Mouse (Mus musculus) spleen, postnatal 36 days (tissue): ENCODE measurements at regions not wholly inside any gene's neighbourhood (a gene's known extent, or its start where the extent isn't known, plus 50 kb on each side); places are given as distances from the start of the nearest gene placed in this dataset.

Source experiments
- DNase-seq, 2 experiments: peaks; one replicate each; pipeline ENCODE4 v3.0.0; 2022; ENCODE audit warnings: low spot score in 2 of 2, mixed read lengths in 1 of 2

GRCm38 (mm10) chr6:143287322-143287721 lies 120.3 kb downstream of the Etnk1 start:
- DNase-seq: no peak

DNA sequence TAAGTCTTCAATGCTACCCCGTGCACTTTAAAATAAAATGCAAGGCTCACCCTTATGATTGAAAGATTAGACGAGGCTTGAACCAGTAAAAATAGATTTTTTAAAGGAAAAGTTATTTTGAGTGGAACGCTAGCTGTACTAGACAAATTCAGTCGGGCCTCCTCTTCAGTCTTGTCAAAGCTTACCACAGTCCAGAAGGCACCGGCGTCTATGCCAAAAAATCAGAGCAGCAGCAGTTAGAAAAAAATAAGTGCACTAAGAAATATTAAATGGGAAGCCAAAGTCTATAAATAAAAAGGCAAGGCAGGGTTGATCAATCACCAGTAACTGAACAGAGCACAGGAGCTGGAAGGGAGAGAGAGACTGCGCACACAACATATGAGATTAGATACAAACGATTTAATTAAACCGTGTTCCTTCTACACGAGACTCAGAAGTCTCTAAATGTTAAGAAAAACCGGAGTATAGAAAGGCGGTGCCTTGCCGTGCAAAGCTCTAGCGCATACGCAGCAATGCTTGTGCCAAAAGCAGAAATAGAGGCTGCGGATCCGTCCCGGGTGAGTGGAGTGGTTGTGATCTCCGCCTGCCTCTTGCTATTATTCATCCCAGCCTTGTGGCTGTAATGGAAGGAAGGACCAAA lies 121.6 kb downstream of the Etnk1 start:
- DNase-seq: no peak

GRCm38 (mm10) chr6:143293648-143294047 lies 126.6 kb downstream of the Etnk1 start:
- no peak for DNase-seq

GRCm38 (mm10) chr6:143298391-143298790 lies 131.4 kb downstream of the Etnk1 start:
- no peak for DNase-seq

GRCm38 (mm10) chr6:143301414-143301813 lies 134.4 kb downstream of the Etnk1 start:
- DNase-seq: no peak

GRCm38 (mm10) chr6:143307327-143307726 lies 140.3 kb downstream of the Etnk1 start:
- peak in 1 of 2 experiments; percentile 21 for DNase-seq

- no peak for DNase-seq
These were observed 148.8 kb downstream of the Etnk1 start for GRCm38 (mm10) chr6:143315859-143316258.

DNA sequence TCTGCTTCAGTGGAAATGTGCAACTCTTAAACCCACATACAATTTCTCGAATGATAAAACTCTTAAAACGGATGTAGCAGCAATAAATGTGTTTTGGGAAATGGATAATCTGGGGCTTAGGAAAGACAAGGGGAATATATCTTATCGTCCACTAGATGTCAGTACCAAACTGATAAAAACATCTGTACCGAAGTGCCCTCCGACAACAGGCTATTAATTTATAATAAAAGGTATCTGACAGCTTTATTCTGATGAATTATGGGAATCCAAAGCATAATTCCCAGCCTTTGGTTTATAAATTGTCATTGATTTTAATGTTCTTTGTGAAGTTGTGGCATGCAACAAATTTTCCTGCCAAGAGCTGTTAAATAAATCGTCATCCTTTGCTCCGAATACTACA lies 153.4 kb downstream of the Etnk1 start:
- no peak for DNase-seq

DNA sequence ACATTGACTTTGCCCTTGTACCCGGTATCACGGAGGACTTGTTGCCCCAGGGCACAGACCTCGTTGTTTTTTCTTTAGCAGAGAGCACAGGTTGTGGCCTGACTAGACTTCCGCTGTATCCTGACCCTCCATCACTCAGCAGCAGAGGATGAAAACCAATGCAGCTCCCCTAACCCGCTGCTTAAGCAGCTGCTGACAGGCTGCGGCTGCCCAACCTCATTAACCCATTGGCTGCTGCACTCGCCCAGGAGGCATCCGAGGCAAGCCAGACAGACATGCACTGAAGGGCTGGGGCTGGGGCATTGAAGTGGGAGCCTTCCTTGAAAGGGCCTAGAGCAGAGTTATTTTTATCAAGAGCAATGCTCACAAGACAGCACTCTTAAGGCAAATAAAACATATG lies 157.6 kb downstream of the Etnk1 start:
- no peak for DNase-seq

- peak; percentile 14 to 33 for DNase-seq
These were observed 160.1 kb downstream of the Etnk1 start for GRCm38 (mm10) chr6:143326956-143327722.

- no peak for DNase-seq
These were observed 160.8 kb downstream of the Etnk1 start for GRCm38 (mm10) chr6:143327788-143328187.

DNA sequence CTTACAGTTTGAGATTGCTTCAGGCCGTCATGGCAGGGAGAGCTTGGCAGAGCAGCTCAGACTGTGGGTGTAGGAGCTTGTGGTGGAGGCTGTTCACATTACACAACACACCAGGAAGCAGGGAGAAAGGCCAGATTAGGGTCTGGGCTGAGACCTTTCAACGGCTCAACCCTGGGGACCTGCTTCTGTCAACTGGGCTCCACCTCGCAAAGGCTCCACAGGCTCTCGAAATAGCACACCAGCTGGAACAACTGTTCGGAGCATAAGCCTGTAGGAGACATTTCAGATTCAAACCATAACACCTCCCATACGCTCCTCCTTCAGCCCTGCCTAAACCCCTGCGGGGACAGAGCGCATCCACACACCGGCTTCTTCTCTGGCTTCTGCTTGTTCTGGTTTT lies 161.2 kb downstream of the Etnk1 start:
- DNase-seq: no peak

GRCm38 (mm10) chr6:143329096-143329495 lies 162.1 kb downstream of the Etnk1 start:
- no peak for DNase-seq

DNA sequence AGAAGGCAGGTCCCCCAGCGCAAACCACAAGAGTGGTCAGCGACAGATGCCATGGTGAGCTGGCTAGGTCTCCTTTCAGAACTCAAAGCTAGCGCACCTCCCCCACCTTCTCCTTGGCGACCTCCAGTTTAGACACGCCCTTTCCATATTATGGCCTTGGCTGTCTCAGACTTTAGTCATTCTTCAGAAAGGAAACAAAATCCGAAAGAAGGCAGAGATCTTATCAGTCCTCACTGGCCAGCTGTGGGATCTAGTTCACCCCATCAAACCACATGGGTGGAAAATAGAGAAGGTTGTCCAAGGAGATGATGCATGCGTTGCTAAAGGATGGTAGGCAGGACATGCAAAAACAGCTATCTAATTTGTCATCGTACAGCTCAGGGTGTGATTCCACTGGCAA lies 166.5 kb downstream of the Etnk1 start:
- no peak for DNase-seq

DNA sequence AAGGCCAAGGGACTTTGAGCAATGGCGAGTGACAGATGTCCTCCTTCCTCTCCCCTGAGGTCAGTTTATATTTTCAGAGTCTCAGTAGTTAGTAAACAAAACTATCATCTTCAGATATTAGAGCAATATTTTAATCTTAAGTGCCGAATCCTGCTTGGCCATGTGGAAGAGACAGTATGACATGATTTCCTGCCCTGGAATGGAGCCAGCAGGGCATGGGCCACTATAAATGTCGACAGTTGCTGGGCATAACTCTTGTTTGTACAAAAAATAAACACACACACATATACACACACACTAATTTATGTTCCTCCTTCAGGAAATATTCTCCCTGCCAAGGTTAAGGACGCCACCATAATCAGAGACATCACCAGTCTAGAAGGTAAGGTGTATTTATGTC lies 169.6 kb downstream of the Etnk1 start:
- no peak for DNase-seq

DNA sequence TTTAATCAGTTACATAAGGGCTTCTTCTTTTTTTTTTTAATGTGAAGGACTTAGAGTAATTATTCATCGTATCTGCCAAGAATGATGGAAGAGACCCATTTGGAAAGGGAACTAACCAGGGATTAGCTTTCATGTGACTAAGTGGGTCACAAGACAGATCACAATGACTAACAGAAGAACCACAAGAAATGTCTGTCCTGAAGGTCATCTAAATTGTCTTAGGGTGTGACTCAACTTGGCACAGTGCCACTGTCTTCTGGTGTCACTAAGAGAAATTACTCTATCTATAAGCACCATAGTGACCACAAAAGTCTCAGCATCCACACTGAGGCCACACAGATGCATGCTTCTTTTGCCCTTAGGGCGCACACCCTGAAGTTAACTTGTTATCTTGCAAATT lies 182.0 kb downstream of the Etnk1 start:
- no peak for DNase-seq

DNA sequence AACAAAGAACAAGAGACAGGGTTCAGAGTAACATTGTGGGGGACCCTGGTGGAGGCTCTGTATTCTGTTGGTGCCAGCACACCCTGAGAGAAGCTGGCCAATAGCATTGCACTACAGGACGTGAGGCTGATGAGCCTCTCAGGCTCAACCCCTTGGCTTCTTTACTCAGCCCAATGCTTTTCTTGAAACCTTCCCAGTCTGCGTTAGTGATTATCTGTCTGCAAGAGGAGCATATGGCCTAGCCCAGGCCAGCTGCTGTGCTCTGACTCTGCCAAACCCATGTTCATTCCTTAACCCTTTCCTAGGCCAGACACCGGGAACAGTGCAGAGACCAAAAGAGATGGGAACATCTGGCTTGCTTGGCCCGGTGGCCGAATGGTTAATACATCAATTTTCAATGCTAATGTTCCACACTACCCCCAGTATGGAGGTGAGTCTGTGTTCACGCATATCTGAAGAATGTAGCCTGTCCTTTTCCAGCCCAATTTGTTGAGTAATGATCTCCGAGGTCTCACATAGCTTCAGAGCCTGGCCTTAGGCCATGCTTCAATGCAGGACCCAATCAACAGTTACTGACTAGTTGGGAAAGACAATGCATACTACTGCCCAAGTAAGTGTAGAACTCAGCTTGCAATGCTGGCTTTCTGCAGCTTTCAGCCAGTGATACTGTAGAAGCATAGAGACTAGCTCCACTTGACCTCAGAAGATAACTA lies 192.5 kb downstream of the Etnk1 start:
- no peak for DNase-seq

GRCm38 (mm10) chr6:143361149-143361725 lies 194.2 kb downstream of the Etnk1 start:
- no peak for DNase-seq

GRCm38 (mm10) chr6:143361963-143362362 lies 194.9 kb downstream of the Etnk1 start:
- DNase-seq: no peak

- DNase-seq: no peak
These were observed 198.8 kb downstream of the Etnk1 start for GRCm38 (mm10) chr6:143365840-143366239.

DNA sequence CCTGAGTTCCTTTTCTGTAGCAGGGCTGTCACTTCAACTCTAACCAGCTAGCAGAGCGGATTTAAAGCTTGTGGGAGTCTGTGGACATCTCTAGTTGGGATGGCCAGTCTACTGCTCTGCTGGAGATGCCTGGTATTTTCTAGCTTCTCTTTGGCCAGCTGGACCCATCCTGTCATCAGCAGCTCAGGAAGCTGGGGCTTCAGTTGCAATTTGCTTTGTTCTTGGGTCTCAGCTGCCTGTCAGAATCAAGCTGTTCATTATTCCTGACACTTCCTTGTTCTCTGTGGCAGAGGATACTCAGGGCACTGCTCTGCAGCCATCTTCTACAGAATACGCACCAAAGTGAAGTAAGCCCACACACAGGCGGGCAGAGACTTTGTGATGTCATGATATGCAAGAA lies 200.8 kb downstream of the Etnk1 start:
- no peak for DNase-seq

DNA sequence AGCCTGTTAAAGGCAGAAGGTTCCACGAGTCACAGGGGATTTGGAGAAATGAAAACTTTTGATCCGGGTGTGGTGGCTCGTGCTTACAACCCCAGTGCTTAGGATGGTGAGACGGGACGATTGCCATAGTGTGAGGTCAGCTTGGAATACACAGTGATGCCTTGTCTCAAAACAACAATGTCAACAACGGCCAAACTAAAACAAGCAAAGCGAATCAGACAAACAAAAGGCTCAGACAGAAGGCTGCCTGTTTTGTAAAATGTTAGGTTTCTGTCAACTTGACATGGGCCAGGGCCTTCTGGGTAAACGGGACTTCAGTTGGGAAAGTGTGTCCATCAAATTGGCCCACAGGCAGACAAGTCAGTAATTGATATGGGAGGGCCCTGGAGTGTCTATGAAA lies 201.6 kb downstream of the Etnk1 start:
- DNase-seq: no peak
